Mouse (Mus musculus) neural tube, embryonic 13.5 days (tissue): ENCODE measurements around the gene Lrrfip1. TPM values are rescaled to one million over a fixed set of nuclear protein-coding genes. Genes with fewer than 3 reads are reported as not detected.

Source experiments
- ATAC-seq: fragments of 200-750 bp; cut with Nextera tagmentation; 2 replicates; pipeline ENCODE4 v1.8.0; 2017; ENCODE audit warnings: low read depth, mild to moderate bottlenecking, moderate TSS enrichment, moderate library complexity
- H3K27ac ChIP-seq: fragments of 300-500 bp; sonication (generic); replicated peaks from 2 replicates; pipeline ENCODE4 v1.5.1; 2015; ENCODE audit warnings: moderate library complexity, mild to moderate bottlenecking, inconsistent platforms
- H3K27me3 ChIP-seq: fragments of 300-500 bp; sonication (generic); 2 replicates; pipeline ENCODE4 v1.6.1; 2015; ENCODE audit warnings: mild to moderate bottlenecking, inconsistent platforms
- H3K36me3 ChIP-seq: fragments of 300-500 bp; sonication (generic); 2 replicates; pipeline ENCODE4 v1.6.1; 2015; ENCODE audit warnings: mild to moderate bottlenecking, inconsistent platforms
- H3K4me1 ChIP-seq: fragments of 300-500 bp; sonication (generic); replicated peaks from 2 replicates; pipeline ENCODE4 v1.6.1; 2015; ENCODE audit warnings: inconsistent platforms
- H3K4me2 ChIP-seq: fragments of 300-500 bp; sonication (generic); 2 replicates; pipeline ENCODE4 v1.6.1; 2015; ENCODE audit warnings: inconsistent platforms, mild to moderate bottlenecking, moderate library complexity
- H3K4me3 ChIP-seq: fragments of 300-500 bp; sonication (generic); 2 replicates; pipeline ENCODE4 v1.5.1; 2015; ENCODE audit warnings: mild to moderate bottlenecking, inconsistent platforms
- H3K9ac ChIP-seq: fragments of 300-500 bp; sonication (generic); 2 replicates; pipeline ENCODE4 v1.6.1; 2015; ENCODE audit warnings: moderate library complexity, mild to moderate bottlenecking, inconsistent platforms
- H3K9me3 ChIP-seq: fragments of 300-500 bp; sonication (generic); 2 replicates; pipeline ENCODE4 v1.6.1; 2016; ENCODE audit warnings: inconsistent platforms
- WGBS: fragments of 180-500 bp; shearing (Covaris S2); methylation state at CpG from one replicate; pipeline ENCODE4 v1.1.7; 2015; 5-methylcytosine and 5-hydroxymethylcytosine counted together
- polyA plus RNA-seq: library from polyadenylated mRNA; unstranded; fragments of >200 nt; fragmentation: Nextera tagmentation; extraction: Ambion mirVana; gene quantifications from 2 replicates; pipeline ENCODE4 v1.2.1, GENCODE M21; 2015

The Lrrfip1 gene
- polyA plus RNA-seq, 1 experiment from 2014 or later: 33.7 TPM

- Histone ChIP-seq H3K27ac (no peak overlapping the region), H3K36me3 (peaks cover 63% of the 10 kb centered on the region), H3K9ac (no peak overlapping the region), H3K9me3 (no peaks in the 10 kb centered on the region), H3K4me2 (no peak overlapping the region), H3K4me1 (peaks cover 8% of the 10 kb centered on the region; the same call in 1 of the 2 replicates), H3K27me3 (no peaks in the 10 kb centered on the region), H3K4me3 (no peak overlapping the region)
- WGBS: 90% methylated on average over 3 of the region's 3 CpGs
- ATAC-seq: no peak
Measured at GRCm38 (mm10) chr1:91123466-91123865, 124.9 kb downstream of the Lrrfip1 start.

DNA sequence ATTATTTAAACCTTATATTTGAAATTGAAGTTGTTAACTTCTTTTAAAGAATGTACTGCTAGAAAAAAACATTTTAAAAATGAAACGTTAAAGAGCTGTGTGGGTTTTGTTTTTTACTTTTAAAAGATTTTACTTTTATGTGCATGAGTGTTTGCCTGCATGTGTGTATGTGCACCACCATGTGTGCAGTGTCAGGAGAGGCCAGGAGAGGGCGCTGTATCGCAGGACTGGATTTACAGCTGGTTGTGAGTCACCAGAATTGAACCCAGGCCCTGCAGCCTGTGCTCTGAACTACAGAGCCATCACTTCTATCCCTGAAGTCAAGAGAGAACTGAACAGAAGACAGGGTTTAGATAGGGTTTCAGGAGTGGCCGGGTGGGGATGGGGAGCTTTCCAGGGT, 130.3 kb downstream of the Lrrfip1 start:
- no peak overlapping the region for H3K9ac ChIP-seq
- WGBS: 92% methylated on average over 4 of the region's 4 CpGs
- H3K4me2 ChIP-seq: no peak overlapping the region
- no peaks in the 10 kb centered on the region for H3K4me1 ChIP-seq
- no peak overlapping the region for H3K27ac ChIP-seq
- H3K27me3 ChIP-seq: no peaks in the 10 kb centered on the region
- no peak overlapping the region for H3K4me3 ChIP-seq
- peaks cover 52% of the 10 kb centered on the region for H3K36me3 ChIP-seq
- H3K9me3 ChIP-seq: 0 out of 2 replicates have a peak, but pooled peaks cover 2% of the 10 kb centered on the region
- no peak for ATAC-seq

GRCm38 (mm10) chr1:91137036-91137435, 138.5 kb downstream of the Lrrfip1 start:
- Histone ChIP-seq H3K4me1 (no peaks in the 10 kb centered on the region), H3K9ac (no peak overlapping the region), H3K4me3 (no peak overlapping the region), H3K27me3 (no peaks in the 10 kb centered on the region), H3K36me3 (no peaks in the 10 kb centered on the region), H3K9me3 (no peaks in the 10 kb centered on the region), H3K4me2 (no peak overlapping the region), H3K27ac (no peak overlapping the region)
- no peak for ATAC-seq
- 84% methylated on average over 2 of the region's 2 CpGs for WGBS

- 70% methylated on average over 20 of the region's 20 CpGs for WGBS
- Histone ChIP-seq H3K36me3 (no peaks in the 10 kb centered on the region), H3K27ac (no peak within 1 kb of the TSS), H3K4me3 (no peak within 1 kb of the TSS), H3K4me2 (no peak within 1 kb of the TSS), H3K9ac (no peak within 1 kb of the TSS), H3K9me3 (no peaks in the 10 kb centered on the region), H3K27me3 (no peaks in the 10 kb centered on the region), H3K4me1 (no peaks in the 10 kb centered on the region)
- ATAC-seq: no peak
Measured at GRCm38 (mm10) chr1:91144813-91145212, 146.3 kb downstream of the Lrrfip1 start, which contains the start of gene Rbm44. Rbm44 (plus strand) TSS chr1:91145089.

GRCm38 (mm10) chr1:91151509-91151908, 153.0 kb downstream of the Lrrfip1 start:
- H3K9me3 ChIP-seq: no peaks in the 10 kb centered on the region
- H3K36me3 ChIP-seq: no peaks in the 10 kb centered on the region
- H3K4me2 ChIP-seq: no peak overlapping the region
- H3K4me3 ChIP-seq: no peak overlapping the region
- H3K27ac ChIP-seq: no peak overlapping the region
- no peak for ATAC-seq
- H3K4me1 ChIP-seq: no peaks in the 10 kb centered on the region
- no peak overlapping the region for H3K9ac ChIP-seq
- 70% methylated on average over 2 of the region's 2 CpGs for WGBS
- H3K27me3 ChIP-seq: no peaks in the 10 kb centered on the region

- Histone ChIP-seq H3K4me3 (no peak overlapping the region), H3K27ac (no peak overlapping the region), H3K36me3 (no peaks in the 10 kb centered on the region), H3K9me3 (no peaks in the 10 kb centered on the region), H3K4me1 (no peaks in the 10 kb centered on the region), H3K27me3 (no peaks in the 10 kb centered on the region), H3K9ac (no peak overlapping the region), H3K4me2 (no peak overlapping the region)
- WGBS: 89% methylated on average over 6 of the region's 6 CpGs
- ATAC-seq: no peak
Measured at GRCm38 (mm10) chr1:91166798-91167197, 168.3 kb downstream of the Lrrfip1 start.

- WGBS: 90% methylated on average over 4 of the region's 4 CpGs
- Histone ChIP-seq H3K36me3 (no peaks in the 10 kb centered on the region), H3K4me1 (no peaks in the 10 kb centered on the region), H3K4me2 (no peak overlapping the region), H3K9me3 (no peaks in the 10 kb centered on the region), H3K27ac (no peak overlapping the region), H3K9ac (no peak overlapping the region), H3K27me3 (no peaks in the 10 kb centered on the region), H3K4me3 (no peak overlapping the region)
- no peak for ATAC-seq
Measured at GRCm38 (mm10) chr1:91169157-91169556, 170.6 kb downstream of the Lrrfip1 start.

DNA sequence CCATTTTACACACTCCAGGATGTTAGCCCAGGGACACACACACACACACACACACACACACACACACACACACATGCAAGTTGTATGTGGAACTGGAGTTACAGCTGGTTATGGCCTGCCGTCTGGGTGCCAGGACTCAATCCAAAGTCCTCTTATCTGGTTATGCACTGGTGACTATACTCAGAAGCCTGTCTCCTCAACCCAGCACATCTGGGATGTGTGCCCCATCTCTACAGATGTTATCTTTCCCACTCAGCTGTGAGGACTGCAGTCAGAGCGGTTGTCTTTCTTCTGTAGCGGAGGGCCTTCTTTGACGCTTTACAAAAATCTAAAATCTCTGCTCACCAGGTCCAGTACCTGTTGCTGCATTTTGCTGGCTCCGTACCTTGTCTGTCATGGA, 176.3 kb downstream of the Lrrfip1 start:
- Histone ChIP-seq H3K4me3 (no peak overlapping the region), H3K4me2 (no peak overlapping the region), H3K27me3 (peaks cover 12% of the 10 kb centered on the region), H3K9me3 (no peaks in the 10 kb centered on the region), H3K9ac (no peak overlapping the region), H3K4me1 (peaks cover 4% of the 10 kb centered on the region), H3K27ac (no peak overlapping the region), H3K36me3 (no peaks in the 10 kb centered on the region)
- no peak for ATAC-seq
- 96% methylated on average over 5 of the region's 5 CpGs for WGBS

DNA sequence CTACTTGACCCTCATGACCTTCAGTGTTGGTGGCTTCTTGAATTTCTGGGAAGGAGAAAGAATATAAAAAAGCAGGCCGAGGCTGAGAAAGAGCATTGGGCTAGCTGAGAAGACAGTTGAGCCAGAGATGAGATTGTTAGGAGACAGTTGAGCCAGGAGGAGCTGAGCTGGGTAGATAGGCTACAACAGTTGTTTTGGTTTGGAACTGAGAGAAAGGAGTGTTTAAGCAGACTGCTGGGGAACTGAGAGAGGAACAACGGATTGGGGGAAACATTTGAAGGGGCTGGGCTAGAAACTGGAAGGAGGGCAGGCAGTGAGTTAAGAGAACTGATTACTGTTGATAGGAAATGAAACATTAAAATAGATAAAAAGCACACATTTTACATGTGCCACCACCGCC, 177.5 kb downstream of the Lrrfip1 start:
- no peak overlapping the region for H3K4me2 ChIP-seq
- 56% methylated on average over 3 of the region's 3 CpGs for WGBS
- ATAC-seq: no peak

GRCm38 (mm10) chr1:91176871-91177270, 178.3 kb downstream of the Lrrfip1 start:
- Histone ChIP-seq H3K36me3 (no peaks in the 10 kb centered on the region), H3K27ac (no peak overlapping the region), H3K4me3 (no peak overlapping the region), H3K4me1 (peaks cover 14% of the 10 kb centered on the region), H3K4me2 (no peak overlapping the region), H3K9me3 (no peaks in the 10 kb centered on the region), H3K9ac (no peak overlapping the region), H3K27me3 (peaks cover 27% of the 10 kb centered on the region)
- WGBS: 73% methylated on average over 4 of the region's 4 CpGs
- no peak for ATAC-seq

More for the DNA sequence above, 177.5 kb downstream of the Lrrfip1 start:
- H3K27me3 ChIP-seq: peaks cover 23% of the 10 kb centered on the region
- H3K36me3 ChIP-seq: no peaks in the 10 kb centered on the region
- no peak overlapping the region for H3K27ac ChIP-seq
- H3K4me1 ChIP-seq: peaks cover 14% of the 10 kb centered on the region
- H3K4me3 ChIP-seq: no peak overlapping the region
- H3K9me3 ChIP-seq: no peaks in the 10 kb centered on the region
- no peak overlapping the region for H3K9ac ChIP-seq

Other genes starting within 250 kb of the Lrrfip1 start
- 11.5 and 19.4 TPM in 2 replicates for gene Col6a3, start 154.8 kb upstream of the Lrrfip1 start, polyA plus RNA-seq
- gene Mlph, start 83.7 kb upstream of the Lrrfip1 start, polyA plus RNA-seq: 0.10 TPM in 1 of 2 replicates, not detected in the other
- not detected in 2 replicates for gene Prlh, start 45.6 kb upstream of the Lrrfip1 start, polyA plus RNA-seq
- gene Rab17, start 29.1 kb upstream of the Lrrfip1 start, polyA plus RNA-seq: 0.17 and 0.21 TPM in 2 replicates
- 0.21 and 0.29 TPM in 2 replicates for gene Rbm44, start 146.4 kb downstream of the Lrrfip1 start, polyA plus RNA-seq
- gene Ramp1, start 181.1 kb downstream of the Lrrfip1 start, polyA plus RNA-seq: 2.7 and 3.2 TPM in 2 replicates